Mouse (Mus musculus) heart, adult 11 months (tissue): Measurements from ENCODE around the gene Txnrd3.

Experiments
- DNase-seq: peaks from one replicate; pipeline ENCODE4 v3.0.0; 2022

Txnrd3 gene

GRCm38 (mm10) chr6:89643798-89644270 lies at the start of gene Txnrd3:
Gene Txnrd3 (plus strand): TSS chr6:89643988.
- DNase-seq: peak; percentile 99

- peak; percentile 99 for DNase-seq
Observed at GRCm38 (mm10) chr6:89595018-89595776, 48.6 kb upstream of the Txnrd3 start, which contains the start of gene Chchd6. Gene Chchd6 (minus strand): TSS chr6:89595652.

- no peak for DNase-seq
Observed at GRCm38 (mm10) chr6:89595777-89596146, 48.0 kb upstream of the Txnrd3 start.

- DNase-seq: no peak
Observed at GRCm38 (mm10) chr6:89596510-89596909, 47.3 kb upstream of the Txnrd3 start.

GRCm38 (mm10) chr6:89606096-89606495 lies 37.7 kb upstream of the Txnrd3 start:
- DNase-seq: no peak

- DNase-seq: peak; percentile 88
Observed at GRCm38 (mm10) chr6:89607999-89608398, 35.8 kb upstream of the Txnrd3 start.

- DNase-seq: peak; percentile 89
Observed at GRCm38 (mm10) chr6:89613336-89614106, 30.3 kb upstream of the Txnrd3 start.

- DNase-seq: peak; percentile 6
Observed at GRCm38 (mm10) chr6:89614107-89614471, 29.7 kb upstream of the Txnrd3 start.

GRCm38 (mm10) chr6:89614596-89615372 lies 29.0 kb upstream of the Txnrd3 start:
- peak; percentile 81 for DNase-seq

- DNase-seq: peak; percentile 70
Observed at GRCm38 (mm10) chr6:89615373-89615755, 28.4 kb upstream of the Txnrd3 start.

GRCm38 (mm10) chr6:89622647-89623046 lies 21.1 kb upstream of the Txnrd3 start:
- DNase-seq: no peak

- peak; percentile 66 for DNase-seq
Observed at GRCm38 (mm10) chr6:89628045-89628785, 15.6 kb upstream of the Txnrd3 start.

GRCm38 (mm10) chr6:89631809-89632562 lies 11.8 kb upstream of the Txnrd3 start:
- DNase-seq: peak; percentile 99

GRCm38 (mm10) chr6:89633115-89633514 lies 10.7 kb upstream of the Txnrd3 start:
- peak; percentile 86 for DNase-seq

GRCm38 (mm10) chr6:89634400-89634799 lies 9.4 kb upstream of the Txnrd3 start:
- DNase-seq: peak; percentile 98

- DNase-seq: peak; percentile 87
Observed at GRCm38 (mm10) chr6:89637977-89638376, 5.8 kb upstream of the Txnrd3 start.

- DNase-seq: no peak
Observed at GRCm38 (mm10) chr6:89639025-89639424, 4.8 kb upstream of the Txnrd3 start.

- DNase-seq: peak; percentile 99
Observed at GRCm38 (mm10) chr6:89644271-89645075, 685 bp downstream of the Txnrd3 start.

- peak; percentile 84 for DNase-seq
Observed at GRCm38 (mm10) chr6:89649897-89650296, 6.1 kb downstream of the Txnrd3 start.

GRCm38 (mm10) chr6:89651770-89652169 lies 8.0 kb downstream of the Txnrd3 start:
- DNase-seq: no peak

GRCm38 (mm10) chr6:89655011-89655410 lies 11.2 kb downstream of the Txnrd3 start:
- DNase-seq: no peak
